17 mouse cellular contexts compared by ENCODE assay signal in genomic region chr10:31143856-31144488, GRCm38 (mm10).
DNase-seq lines count a peak whose midpoint lies in the region; ATAC-seq and TF ChIP-seq lines count a peak whose summit lies in the region.
"Had no signal": no experiment of that assay in that cellular context is flagged by ENCODE, and none has a peak within 500 bp of the region (broad histone marks: within the 10 kb centered on the region; RNA-seq: fewer than 3 reads in every experiment).

No protein-coding gene starts in this region.

- no peaks in the 10 kb centered on the region for H3K4me1 ChIP-seq in embryonic facial prominence, embryonic 14.5 days (ENCODE audit: control insufficient read depth, insufficient read depth, low read length)
- H3K4me1 ChIP-seq in embryonic facial prominence, embryonic 10.5 days: no peaks in the 10 kb centered on the region
- no peaks in the 10 kb centered on the region for H3K4me1 ChIP-seq in forebrain, postnatal 0 days (ENCODE audit: insufficient read depth)
- H3K4me1 ChIP-seq: embryonic facial prominence, embryonic 15.5 days; heart, embryonic 10.5 days; midbrain, embryonic 10.5 days; stomach, embryonic 15.5 days had no signal

- ATAC-seq in embryonic facial prominence, embryonic 14.5 days (ENCODE audit: low read depth): no peak
- ATAC-seq in forebrain, postnatal 0 days: peak; percentile 89
- ATAC-seq: intestine, embryonic 16.5 days had no signal

- H3K36me3 ChIP-seq in embryonic facial prominence, embryonic 14.5 days (ENCODE audit: control insufficient read depth, insufficient read depth, low read length): no peaks in the 10 kb centered on the region
- H3K36me3 ChIP-seq in embryonic facial prominence, embryonic 10.5 days (replicated peaks): no peaks in the 10 kb centered on the region
- H3K36me3 ChIP-seq in forebrain, postnatal 0 days (ENCODE audit: insufficient read depth): no peaks in the 10 kb centered on the region
- H3K36me3 ChIP-seq: embryonic facial prominence, embryonic 15.5 days; heart, embryonic 10.5 days; midbrain, embryonic 10.5 days; stomach, embryonic 15.5 days had no signal

- H3K4me3 ChIP-seq in embryonic facial prominence, embryonic 14.5 days (ENCODE audit: low read depth, low read length): no peak overlapping the region
- H3K4me3 ChIP-seq in embryonic facial prominence, embryonic 10.5 days: no peak overlapping the region
- no peak overlapping the region for H3K4me3 ChIP-seq in forebrain, postnatal 0 days (ENCODE audit: low read depth, low read length)
- H3K4me3 ChIP-seq: embryonic facial prominence, embryonic 15.5 days; heart, embryonic 10.5 days; midbrain, embryonic 10.5 days; stomach, embryonic 15.5 days had no signal

- H3K27ac ChIP-seq in embryonic facial prominence, embryonic 14.5 days (replicated peaks; ENCODE audit: low read depth, low read length): no peak overlapping the region
- no peak overlapping the region for H3K27ac ChIP-seq in embryonic facial prominence, embryonic 10.5 days (replicated peaks)
- H3K27ac ChIP-seq in forebrain, postnatal 0 days (ENCODE audit: low read depth, low read length): no peak overlapping the region
- H3K27ac ChIP-seq: embryonic facial prominence, embryonic 15.5 days; heart, embryonic 10.5 days; midbrain, embryonic 10.5 days; stomach, embryonic 15.5 days had no signal

- H3K4me2 ChIP-seq in embryonic facial prominence, embryonic 14.5 days (ENCODE audit: low read depth, low read length): no peak overlapping the region
- no peak overlapping the region for H3K4me2 ChIP-seq in forebrain, postnatal 0 days (ENCODE audit: low read depth)
- H3K4me2 ChIP-seq: embryonic facial prominence, embryonic 15.5 days; stomach, embryonic 15.5 days had no signal

- H3K9me3 ChIP-seq in embryonic facial prominence, embryonic 14.5 days (ENCODE audit: control insufficient read depth, low read length): no peaks in the 10 kb centered on the region
- H3K9me3 ChIP-seq in embryonic facial prominence, embryonic 10.5 days: no peaks in the 10 kb centered on the region
- no peaks in the 10 kb centered on the region for H3K9me3 ChIP-seq in forebrain, postnatal 0 days (ENCODE audit: low read length)
- H3K9me3 ChIP-seq: embryonic facial prominence, embryonic 15.5 days; heart, embryonic 10.5 days; midbrain, embryonic 10.5 days; stomach, embryonic 15.5 days had no signal

- peak; percentile 19 for DNase-seq in embryonic facial prominence, embryonic 14.5 days (ENCODE audit: low spot score)
- no peak for DNase-seq in embryonic facial prominence, embryonic 10.5 days (ENCODE audit: low spot score)
- peak; percentile 8 for DNase-seq in layer of hippocampus, adult 11-12 months (ENCODE audit: low spot score)
- no peak for DNase-seq in layer of hippocampus, adult 9-10 months (ENCODE audit: low spot score)
- peak; percentile 98 for DNase-seq in Muller cell, postnatal 12 days (ENCODE audit: inconsistent ontology term)
- peak; percentile 79 for DNase-seq in forebrain, postnatal 0 days
- DNase-seq in frontal cortex, postnatal 25 days (ENCODE audit: low spot score in 2 of 2): no peak
- DNase-seq in kidney, adult 18-20 months: no peak
- DNase-seq: gastrocnemius, postnatal 25 days; kidney, postnatal 14 days; lung, adult 18-20 months; lung, postnatal 36 days had no signal

- H3K27me3 ChIP-seq in embryonic facial prominence, embryonic 14.5 days (replicated peaks; ENCODE audit: control insufficient read depth, insufficient read depth, low read length): no peaks in the 10 kb centered on the region
- H3K27me3 ChIP-seq in embryonic facial prominence, embryonic 10.5 days (replicated peaks; ENCODE audit: low read depth, poor library complexity, severe bottlenecking): no peaks in the 10 kb centered on the region
- H3K27me3 ChIP-seq in forebrain, postnatal 0 days (ENCODE audit: insufficient read depth, low read length): no peaks in the 10 kb centered on the region
- H3K27me3 ChIP-seq: embryonic facial prominence, embryonic 15.5 days; stomach, embryonic 15.5 days had no signal

- TF ChIP-seq CTCF in forebrain, postnatal 0 days (IDR thresholded peaks at IDR 0.05; ENCODE audit: low read depth): no peak

- H3K9ac ChIP-seq in embryonic facial prominence, embryonic 14.5 days (ENCODE audit: low read depth, low read length): no peak overlapping the region
- H3K9ac ChIP-seq in forebrain, postnatal 0 days: no peak overlapping the region
- H3K9ac ChIP-seq: embryonic facial prominence, embryonic 15.5 days; stomach, embryonic 15.5 days had no signal

Comparison
In these comparisons a context has a peak if more than half of its experiments do, and no peak if none do; other contexts are left out.
1. DNase-seq: peak in embryonic facial prominence, embryonic 14.5 days (single experiment), layer of hippocampus, adult 11-12 months (single experiment), Muller cell, postnatal 12 days (single experiment) and forebrain, postnatal 0 days (single experiment); none in embryonic facial prominence, embryonic 10.5 days (single experiment), layer of hippocampus, adult 9-10 months (single experiment), frontal cortex, postnatal 25 days (0 of 2) and kidney, adult 18-20 months (single experiment).